Mouse (Mus musculus): ENCODE data around the gene Nol7.

DNA sequence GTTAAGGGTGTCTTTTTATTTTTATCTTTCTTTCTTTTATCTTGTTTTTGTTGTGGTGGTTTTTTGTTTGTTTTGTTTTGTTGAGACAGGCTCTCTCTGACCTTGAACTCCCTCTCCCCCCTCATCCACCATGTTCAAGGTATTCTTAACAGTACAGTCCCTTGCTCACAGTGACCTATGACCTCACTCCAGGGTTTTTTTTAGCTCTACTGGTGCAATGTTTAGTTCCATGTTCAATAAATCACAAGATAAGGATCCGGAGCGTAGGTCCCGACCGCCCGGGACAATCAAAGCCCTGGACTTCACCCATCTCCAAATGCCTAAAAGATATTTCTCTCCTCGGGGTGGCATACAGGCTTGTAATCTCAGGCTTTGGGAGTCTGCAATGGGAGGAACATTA lies 28.1 kb upstream of the Nol7 start:
- TF ChIP-seq POLR2A (IDR thresholded peaks at IDR 0.05; ENCODE audit: borderline replicate concordance, insufficient read depth, low read length): no peak
- no peak for TF ChIP-seq CTCF (IDR thresholded peaks at IDR 0.05; ENCODE audit: borderline replicate concordance, insufficient read depth, low read depth, low read length)
